Comparison of ENCODE assay signal across 8 mouse cellular contexts in genomic region chr5:123256841-123257755, GRCm38 (mm10). TPM values are rescaled to one million over a fixed set of nuclear protein-coding genes. Genes with fewer than 3 reads are reported as not detected.
DNase-seq lines count a peak whose midpoint lies in the region; ATAC-seq and TF ChIP-seq lines count a peak whose summit lies in the region.

No protein-coding gene starts in this region.

- no peaks in the 10 kb centered on the region for H3K36me3 ChIP-seq in liver, adult 2 months (ENCODE audit: control insufficient read depth, insufficient read depth, low read length)
- no peaks in the 10 kb centered on the region for H3K36me3 ChIP-seq in forebrain, embryonic 16.5 days (ENCODE audit: control insufficient read depth, insufficient read depth)
- H3K36me3 ChIP-seq in intestine, embryonic 14.5 days (ENCODE audit: control insufficient read depth, insufficient read depth, low read length), result no peaks in the 10 kb centered on the region
- no peaks in the 10 kb centered on the region for H3K36me3 ChIP-seq in limb, embryonic 11.5 days (ENCODE audit: control insufficient read depth, insufficient read depth, low read length)
- no peaks in the 10 kb centered on the region for H3K36me3 ChIP-seq in neural tube, embryonic 13.5 days

- no peaks in the 10 kb centered on the region for H3K79me2 ChIP-seq in liver, adult 2 months (ENCODE audit: control insufficient read depth, insufficient read depth, low read length)

- H3K27ac ChIP-seq in liver, adult 2 months (replicated peaks; ENCODE audit: insufficient read depth, low read depth, low read length), result peak overlapping the region; percentile 42; the same call in 1 of the 2 replicates
- H3K27ac ChIP-seq in forebrain, embryonic 16.5 days (ENCODE audit: low read length), result peak overlapping the region; percentile 92
- peak overlapping the region; percentile 64 for H3K27ac ChIP-seq in intestine, embryonic 14.5 days (ENCODE audit: low read depth)
- peak overlapping the region; percentile 24; the same call in 1 of the 2 replicates for H3K27ac ChIP-seq in limb, embryonic 11.5 days (replicated peaks; ENCODE audit: low read depth, low read length)
- peak overlapping the region; percentile 75 for H3K27ac ChIP-seq in neural tube, embryonic 13.5 days (replicated peaks)

- peak overlapping the region; percentile 47 for H3K4me2 ChIP-seq in forebrain, embryonic 16.5 days (ENCODE audit: low read length)
- H3K4me2 ChIP-seq in intestine, embryonic 14.5 days (ENCODE audit: low read length), result peak overlapping the region; percentile 44
- peak overlapping the region; percentile 22 for H3K4me2 ChIP-seq in limb, embryonic 11.5 days (ENCODE audit: low read depth, severe bottlenecking)
- peak overlapping the region; percentile 36 for H3K4me2 ChIP-seq in neural tube, embryonic 13.5 days

- no peak overlapping the region for H3K4me3 ChIP-seq in liver, adult 2 months (ENCODE audit: insufficient read depth, low read depth, low read length)
- no peak overlapping the region for H3K4me3 ChIP-seq in forebrain, embryonic 16.5 days (replicated peaks; ENCODE audit: low read length)
- H3K4me3 ChIP-seq in intestine, embryonic 14.5 days (ENCODE audit: low read depth, low read length), result peak overlapping the region; percentile 18
- no peak overlapping the region for H3K4me3 ChIP-seq in limb, embryonic 11.5 days (ENCODE audit: low read depth, low read length)
- no peak overlapping the region for H3K4me3 ChIP-seq in neural tube, embryonic 13.5 days

- 53% methylated on average over 23 of the region's 23 CpGs for WGBS in liver, adult 2 months
- 23% methylated on average over 22 of the region's 23 CpGs for WGBS in forebrain, embryonic 16.5 days
- WGBS in intestine, embryonic 14.5 days, result 24% methylated on average over 23 of the region's 23 CpGs
- WGBS in limb, embryonic 11.5 days, result 28% methylated on average over 23 of the region's 23 CpGs
- 31% methylated on average over 23 of the region's 23 CpGs for whole genome bisulfite sequencing in neural tube, embryonic 13.5 days

- no peak for TF ChIP-seq CTCF in liver, adult 2 months (IDR thresholded peaks at IDR 0.05; ENCODE audit: low read depth, low read length)

- peak; percentile 75 for ATAC-seq in forebrain, embryonic 16.5 days
- no peak for ATAC-seq in intestine, embryonic 14.5 days (replicated peaks; ENCODE audit: low FRiP score, low TSS enrichment, low read depth)
- no peak for ATAC-seq in limb, embryonic 11.5 days (ENCODE audit: insufficient number of reproducible peaks, low FRiP score, low TSS enrichment, low read depth)
- ATAC-seq in neural tube, embryonic 13.5 days (ENCODE audit: low read depth), result no peak

- no peak for DNase-seq in liver, adult 2 months (ENCODE audit: extremely low read depth, low read depth, low spot score)
- DNase-seq in liver, result no peak
- DNase-seq in intestine, embryonic 14.5 days (ENCODE audit: low spot score), result peak; percentile 56
- DNase-seq in limb, embryonic 11.5 days (ENCODE audit: low spot score), result peak; percentile 42
- no peak for DNase-seq in urinary bladder, postnatal 14 days (ENCODE audit: low spot score)
- DNase-seq in thymus, postnatal 25 days, result no peak

- H3K9me3 ChIP-seq in forebrain, embryonic 16.5 days (ENCODE audit: control insufficient read depth, low read length), result no peaks in the 10 kb centered on the region
- H3K9me3 ChIP-seq in intestine, embryonic 14.5 days (ENCODE audit: control insufficient read depth, low read length), result no peaks in the 10 kb centered on the region
- no peaks in the 10 kb centered on the region for H3K9me3 ChIP-seq in limb, embryonic 11.5 days (ENCODE audit: control insufficient read depth, low read length)
- no peaks in the 10 kb centered on the region for H3K9me3 ChIP-seq in neural tube, embryonic 13.5 days

- no peak overlapping the region for H3K9ac ChIP-seq in liver, adult 2 months (ENCODE audit: low read depth, low read length)
- no peak overlapping the region for H3K9ac ChIP-seq in forebrain, embryonic 16.5 days (replicated peaks; ENCODE audit: low read depth, low read length)
- no peak overlapping the region for H3K9ac ChIP-seq in intestine, embryonic 14.5 days (ENCODE audit: low read length)
- H3K9ac ChIP-seq in limb, embryonic 11.5 days (ENCODE audit: low read length), result peak overlapping the region; percentile 39; the same call in 1 of the 2 replicates
- H3K9ac ChIP-seq in neural tube, embryonic 13.5 days, result peak overlapping the region; percentile 49; the same call in 1 of the 2 replicates

- no peaks in the 10 kb centered on the region for H3K4me1 ChIP-seq in liver, adult 2 months (ENCODE audit: control insufficient read depth, insufficient read depth, low read length)
- H3K4me1 ChIP-seq in forebrain, embryonic 16.5 days (replicated peaks; ENCODE audit: control insufficient read depth, insufficient read depth, low read length), result peaks cover 19% of the 10 kb centered on the region
- peaks cover 5% of the 10 kb centered on the region; the same call in 1 of the 2 replicates for H3K4me1 ChIP-seq in intestine, embryonic 14.5 days (replicated peaks; ENCODE audit: control insufficient read depth, insufficient read depth, low read length)
- 0 out of 2 replicates have a peak, but pooled peaks cover 4% of the 10 kb centered on the region for H3K4me1 ChIP-seq in limb, embryonic 11.5 days (ENCODE audit: control insufficient read depth, insufficient read depth, low read length)
- peaks cover 14% of the 10 kb centered on the region for H3K4me1 ChIP-seq in neural tube, embryonic 13.5 days (replicated peaks)

- no peaks in the 10 kb centered on the region for H3K27me3 ChIP-seq in liver, adult 2 months (ENCODE audit: control insufficient read depth, insufficient read depth, low read length)
- no peaks in the 10 kb centered on the region for H3K27me3 ChIP-seq in forebrain, embryonic 16.5 days (replicated peaks; ENCODE audit: control insufficient read depth, insufficient read depth, low read length)
- H3K27me3 ChIP-seq in intestine, embryonic 14.5 days (replicated peaks; ENCODE audit: control insufficient read depth, insufficient read depth, low read length), result no peaks in the 10 kb centered on the region
- no peaks in the 10 kb centered on the region for H3K27me3 ChIP-seq in limb, embryonic 11.5 days (ENCODE audit: control insufficient read depth, insufficient read depth, low read length)
- no peaks in the 10 kb centered on the region for H3K27me3 ChIP-seq in neural tube, embryonic 13.5 days

- no peak for TF ChIP-seq POLR2A in liver, adult 2 months (IDR thresholded peaks at IDR 0.05; ENCODE audit: extremely low read depth, insufficient read depth, low read length)

RNA-seq across cellular contexts. Expression of gene Wdr66, which starts 5.2 kb away (rescaled TPM):
- 0.37 and 0.60 TPM in 2 replicates for total RNA-seq in liver, adult 2 months (2014; rRNA removed)
- polyA plus RNA-seq in liver, adult 2 months (2012; rRNA removed), result 0.35 and 0.60 TPM in 2 replicates
- polyA plus RNA-seq in forebrain, embryonic 16.5 days (2015; fragmentation: Nextera tagmentation; extraction: Ambion mirVana), result 1.5 and 1.9 TPM in 2 replicates
- 1.1 and 1.8 TPM in 2 replicates for polyA plus RNA-seq in intestine, embryonic 14.5 days (2014; fragmentation: Nextera tagmentation; extraction: Ambion mirVana)
- 0.13 and 0.28 TPM in 2 replicates for polyA plus RNA-seq in limb, embryonic 11.5 days (2014; fragmentation: Nextera tagmentation; extraction: Ambion mirVana)
- polyA plus RNA-seq in neural tube, embryonic 13.5 days (2015; fragmentation: Nextera tagmentation; extraction: Ambion mirVana), result 1.8 and 2.4 TPM in 2 replicates

Comparison
In these comparisons a context has a peak if more than half of its experiments do, and no peak if none do; other contexts are left out.
1. DNase-seq: peak in intestine, embryonic 14.5 days (single experiment) and limb, embryonic 11.5 days (single experiment); none in liver, adult 2 months (single experiment), liver (single experiment), urinary bladder, postnatal 14 days (single experiment) and thymus, postnatal 25 days (single experiment).
2. H3K27ac ChIP-seq: peak in every context shown above with its lines; median percentile 92 in forebrain, embryonic 16.5 days; 75 in neural tube, embryonic 13.5 days; 64 in intestine, embryonic 14.5 days; 42 in liver, adult 2 months; 24 in limb, embryonic 11.5 days.
3. H3K9ac ChIP-seq: peak in limb, embryonic 11.5 days (single experiment) and neural tube, embryonic 13.5 days (single experiment); none in liver, adult 2 months (single experiment), forebrain, embryonic 16.5 days (single experiment) and intestine, embryonic 14.5 days (single experiment).
4. Peak in every context shown above with its lines, with median percentiles within 50 percentile points of each other: H3K4me2 ChIP-seq.